Mouse (Mus musculus): Measurements from ENCODE around the gene Tmem269.

DNA sequence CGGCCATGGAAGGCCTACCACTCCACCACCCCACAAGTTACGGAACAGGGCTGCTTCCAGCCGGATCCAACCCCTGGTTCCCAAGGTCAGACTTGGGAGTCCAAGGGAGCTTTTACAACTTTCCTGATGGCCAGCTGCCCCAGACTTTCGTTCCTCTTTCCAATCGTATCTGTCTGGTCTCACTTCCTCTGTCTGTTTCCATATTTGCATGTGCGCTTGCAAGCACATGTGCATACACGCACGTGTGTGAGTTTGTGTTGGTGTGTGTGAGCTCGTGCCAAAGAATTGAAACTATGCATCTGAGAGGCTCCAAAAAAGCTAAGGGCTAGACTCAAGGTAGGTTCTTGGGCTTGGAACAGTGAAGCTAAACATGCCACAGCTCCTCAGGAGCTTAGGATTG is 36.6 kb downstream of the Tmem269 start:
- TF ChIP-seq CTCF (IDR thresholded peaks at IDR 0.05; ENCODE audit: control insufficient read depth, insufficient read depth, low read length), result no peak
- TF ChIP-seq POLR2A (IDR thresholded peaks at IDR 0.05; ENCODE audit: borderline replicate concordance, control insufficient read depth, low read depth, low read length), result no peak

Data from bone marrow, adult 2 months (tissue).